Mouse (Mus musculus): ENCODE measurements at regions not wholly inside any gene's neighbourhood (a gene's known extent, or its start where the extent isn't known, plus 50 kb on each side); places are given as distances from the start of the nearest gene placed in this dataset.

DNA sequence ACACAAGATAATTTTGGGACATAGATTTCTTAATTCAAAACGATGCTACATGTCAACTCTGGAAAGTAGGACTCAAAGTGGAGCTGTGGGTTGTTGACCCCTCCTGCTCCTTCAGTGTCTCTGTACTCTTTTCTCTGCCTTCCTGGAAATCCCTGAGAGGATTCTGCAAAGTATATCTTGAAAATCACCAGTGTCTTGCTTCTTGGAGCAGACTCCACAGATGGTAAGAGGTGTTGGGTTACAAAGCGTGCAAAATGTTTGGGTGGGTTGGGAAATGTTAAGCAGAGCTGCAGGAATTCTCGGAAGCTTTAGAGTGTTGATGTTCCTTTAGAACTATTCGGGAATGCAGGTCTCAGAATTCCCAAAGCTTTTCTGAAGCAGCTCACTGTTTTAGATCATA lies 61.5 kb upstream of the Abcb5 start:
- Histone ChIP-seq H3K9ac (no peak overlapping the region), H3K27ac (replicated peaks) (no peak overlapping the region), H3K4me3 (no peak overlapping the region), H3K36me3 (no peaks in the 10 kb centered on the region), H3K27me3 (replicated peaks) (no peaks in the 10 kb centered on the region), H3K9me3 (no peaks in the 10 kb centered on the region), H3K4me1 (peaks cover 12% of the 10 kb centered on the region; the same call in 1 of the 2 replicates), H3K4me2 (no peak overlapping the region)
- ATAC-seq (ENCODE audit: extremely low read depth, insufficient number of reproducible peaks, low FRiP score, low TSS enrichment): no peak
- WGBS: 47% methylated on average over 4 of the region's 4 CpGs

DNA sequence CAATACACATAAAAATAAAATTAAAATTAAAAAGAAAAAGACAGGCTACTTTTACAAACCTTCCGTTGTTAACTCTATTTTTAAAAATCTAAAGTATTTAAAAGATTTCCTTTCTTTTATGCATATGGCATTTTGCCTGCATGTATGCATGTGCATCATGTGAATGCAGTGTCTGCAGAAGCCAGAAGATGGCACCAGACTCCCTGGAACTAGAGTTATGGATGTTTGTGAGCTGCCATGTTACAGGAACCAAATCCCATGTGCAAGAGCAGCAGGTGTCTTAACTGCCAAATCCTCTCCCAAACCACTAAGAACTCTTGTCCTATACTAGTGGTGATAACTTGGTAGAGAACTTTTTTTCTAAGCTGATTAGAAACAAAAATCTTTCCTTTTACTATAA lies 60.1 kb upstream of the Abcb5 start:
- H3K27me3 ChIP-seq (replicated peaks): no peaks in the 10 kb centered on the region
- no peaks in the 10 kb centered on the region for H3K36me3 ChIP-seq
- H3K4me1 ChIP-seq: peaks cover 12% of the 10 kb centered on the region; the same call in 1 of the 2 replicates
- H3K4me3 ChIP-seq: no peak overlapping the region
- no peak overlapping the region for H3K4me2 ChIP-seq
- no peak overlapping the region for H3K9ac ChIP-seq
- H3K27ac ChIP-seq (replicated peaks): no peak overlapping the region
- WGBS: 47% methylated on average over 1 of the region's 1 CpGs
- no peak for ATAC-seq (ENCODE audit: extremely low read depth, insufficient number of reproducible peaks, low FRiP score, low TSS enrichment)
- no peaks in the 10 kb centered on the region for H3K9me3 ChIP-seq

DNA sequence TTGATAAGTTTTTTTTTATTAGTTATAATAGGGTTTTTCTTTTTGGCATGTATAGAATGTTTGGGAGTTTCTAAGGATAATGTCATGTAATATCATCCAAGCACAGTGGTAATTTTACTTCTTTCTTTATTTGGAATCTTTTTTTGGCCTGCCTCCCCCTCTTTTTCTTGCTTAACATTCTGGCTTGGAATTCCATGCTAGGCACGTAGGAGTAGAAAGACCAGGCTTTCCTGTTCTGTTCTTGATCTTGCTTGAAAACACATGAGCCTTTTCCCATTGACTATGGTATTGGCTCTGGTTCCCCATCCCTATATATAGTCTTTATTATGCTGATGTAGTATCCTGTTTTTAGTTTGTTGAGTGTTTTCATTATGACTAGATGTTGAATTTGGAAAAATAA lies 57.8 kb upstream of the Abcb5 start:
- ATAC-seq (ENCODE audit: extremely low read depth, insufficient number of reproducible peaks, low FRiP score, low TSS enrichment): no peak
- Histone ChIP-seq H3K9me3 (no peaks in the 10 kb centered on the region), H3K4me1 (peaks cover 23% of the 10 kb centered on the region), H3K4me3 (no peak overlapping the region), H3K27ac (replicated peaks) (no peak overlapping the region), H3K36me3 (no peaks in the 10 kb centered on the region), H3K4me2 (no peak overlapping the region), H3K9ac (no peak overlapping the region), H3K27me3 (replicated peaks) (no peaks in the 10 kb centered on the region)
- WGBS: 48% methylated on average over 1 of the region's 1 CpGs
